Mouse (Mus musculus): ENCODE data around the gene Luzp2. TPM values are rescaled to one million over a fixed set of nuclear protein-coding genes. Genes with fewer than 3 reads are reported as not detected.

Gene Luzp2
- polyA plus RNA-seq (2014; fragmentation: Illumina TruSeq; extraction: RNeasy Lipid Tissue Mini Kit (QIAGEN cat#74804); ENCODE audit: low read depth, low replicate concordance), result 0.61 TPM

DNA sequence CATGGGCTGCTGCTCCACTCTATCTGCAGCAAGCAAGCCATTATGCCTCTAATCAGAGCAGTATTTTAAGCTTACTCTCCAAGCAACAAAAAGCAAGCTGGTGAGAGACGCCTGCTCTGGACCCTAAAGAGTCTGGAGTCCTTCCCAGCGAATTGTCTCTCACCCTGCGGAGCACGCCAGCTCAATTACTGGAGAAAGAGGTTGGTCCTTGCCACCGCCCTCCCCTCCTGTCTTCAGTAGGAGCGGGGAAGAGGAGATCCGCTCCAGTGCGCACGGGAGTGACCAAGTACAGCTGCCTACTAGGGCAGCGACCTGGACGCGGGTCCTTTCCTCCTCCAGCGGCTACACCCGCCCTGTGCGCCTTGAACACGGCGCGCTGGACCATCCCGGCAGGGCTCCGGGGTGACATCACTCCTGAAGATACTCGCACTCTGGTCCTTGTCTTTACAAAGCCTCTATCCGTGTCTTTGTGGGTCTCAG lies at the start of gene Luzp2:
Gene Luzp2 (plus strand): TSS at position 127 of the 480 bp plus-strand sequence.

